Mouse (Mus musculus) C2C12 (cell line): Measurements from ENCODE around the gene Styx.

Experiments used
- CEBPB ChIP-seq: IDR thresholded peaks from one replicate; pipeline ENCODE4 v1.6.1; 2011; ENCODE audit warnings: low read depth, mild to moderate bottlenecking, control low read depth, moderate library complexity
- CTCF ChIP-seq: IDR thresholded peaks from one replicate; pipeline ENCODE4 v1.5.1; 2011; ENCODE audit not compliant: control insufficient read depth, insufficient read depth, insufficient read length
- FOSL1 ChIP-seq: IDR thresholded peaks from one replicate; pipeline ENCODE4 v1.8.0; 2011; ENCODE audit warnings: mild to moderate bottlenecking, low read length; ENCODE audit not compliant: poor library complexity, insufficient read depth, severe bottlenecking
- MAX ChIP-seq: IDR thresholded peaks from one replicate; pipeline ENCODE4 v1.6.1; 2011; ENCODE audit warnings: mild to moderate bottlenecking, control low read depth
- MYOD1 ChIP-seq: IDR thresholded peaks from one replicate; pipeline ENCODE4 v1.6.1; 2011; ENCODE audit warnings: low read depth; ENCODE audit not compliant: control insufficient read depth, insufficient read length
- MYOG ChIP-seq: IDR thresholded peaks from one replicate; pipeline ENCODE4 v1.6.1; 2011; ENCODE audit not compliant: control insufficient read depth, insufficient read length; ENCODE audit errors: extremely low read depth
- USF1 ChIP-seq: IDR thresholded peaks from one replicate; pipeline ENCODE4 v1.6.1; 2011; ENCODE audit warnings: low read depth, mild to moderate bottlenecking, control low read depth, moderate library complexity

GRCm38 (mm10) chr14:45365196-45365587 is 14.3 kb downstream of the Styx start:
- TF ChIP-seq CTCF: no peak
- TF ChIP-seq FOSL1: no peak
- no peak for TF ChIP-seq MAX
- TF ChIP-seq CEBPB: no peak
- no peak for TF ChIP-seq USF1
- TF ChIP-seq MYOD1: no peak
- TF ChIP-seq MYOG: no peak
